Mouse (Mus musculus): Measurements from ENCODE around the gene Cavin4.
"Not testable (repeated sequence)": the region's sequence is repeated elsewhere in the genome, so short reads cannot be mapped to it uniquely, and the experiment has no call there.

Cavin4 gene

DNA sequence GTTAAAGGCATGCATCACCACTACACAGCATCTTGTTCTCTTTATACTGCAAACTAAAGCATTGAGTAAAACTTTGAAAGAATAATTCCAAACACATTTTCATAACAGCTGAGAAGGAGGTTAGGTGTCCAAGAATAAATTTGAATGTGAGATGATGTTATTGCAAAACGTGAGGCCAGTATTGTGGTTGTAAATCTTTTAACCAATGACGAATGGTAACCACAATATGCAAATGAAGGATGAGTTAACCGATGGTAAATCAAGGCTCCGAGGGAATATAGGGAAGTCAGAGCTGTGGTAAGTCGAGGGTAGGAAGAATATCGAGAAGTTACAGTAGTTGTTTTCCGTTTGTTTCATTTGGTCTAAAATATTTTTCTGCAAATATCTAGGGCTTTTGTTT lies 11.1 kb downstream of the Cavin4 start:
- DNase-seq: no peak

DNA sequence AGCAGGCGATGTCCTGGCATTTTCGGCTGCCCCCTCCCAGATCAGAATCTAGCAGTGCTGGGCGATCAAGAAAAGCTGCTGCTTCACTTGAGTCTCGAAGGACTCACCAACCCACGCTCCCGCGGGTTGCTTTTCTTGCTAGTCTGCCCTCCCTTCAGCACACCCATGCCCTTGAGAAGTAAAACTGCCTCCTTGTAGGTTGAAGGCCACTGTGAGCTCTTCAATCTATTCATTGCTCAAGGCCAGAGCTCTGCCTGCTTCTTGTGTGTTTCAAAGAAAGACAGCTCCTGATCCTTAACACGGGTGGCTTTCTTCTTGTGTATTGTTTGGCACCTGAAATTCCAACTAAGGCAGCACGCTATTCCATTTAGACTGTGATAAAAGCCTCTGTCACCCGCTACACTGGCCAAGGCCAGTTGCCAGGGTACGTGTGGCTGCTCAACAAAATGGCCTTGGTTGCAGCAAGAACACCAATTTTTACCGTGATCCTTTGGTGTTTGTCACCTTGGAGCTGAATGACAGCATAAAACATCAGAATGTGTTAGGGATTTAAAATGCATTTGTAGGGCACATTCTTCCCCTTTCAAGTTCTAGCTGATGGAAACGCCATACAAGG lies 13.4 kb downstream of the Cavin4 start:
- no peak for DNase-seq

DNA sequence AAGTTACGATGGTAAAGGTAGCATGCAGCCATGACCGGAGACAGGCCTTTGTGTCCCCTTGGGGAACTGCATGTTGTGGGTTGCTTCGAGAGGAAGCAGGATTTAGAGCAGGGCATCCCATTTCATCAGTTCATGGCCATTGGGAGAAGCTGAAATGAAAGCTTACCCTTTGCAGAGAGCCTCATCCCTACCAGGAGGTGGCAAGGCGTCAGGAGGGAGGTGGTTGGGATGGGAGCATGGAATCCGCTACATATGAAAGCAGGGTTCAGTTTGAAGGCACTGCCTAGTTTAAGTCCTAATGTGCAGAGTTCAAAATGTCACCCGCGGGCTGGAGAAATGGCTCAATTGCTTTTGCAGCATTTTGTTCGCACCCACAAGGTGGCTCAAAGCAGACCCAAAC lies 14.0 kb downstream of the Cavin4 start:
- DNase-seq: no peak

DNA sequence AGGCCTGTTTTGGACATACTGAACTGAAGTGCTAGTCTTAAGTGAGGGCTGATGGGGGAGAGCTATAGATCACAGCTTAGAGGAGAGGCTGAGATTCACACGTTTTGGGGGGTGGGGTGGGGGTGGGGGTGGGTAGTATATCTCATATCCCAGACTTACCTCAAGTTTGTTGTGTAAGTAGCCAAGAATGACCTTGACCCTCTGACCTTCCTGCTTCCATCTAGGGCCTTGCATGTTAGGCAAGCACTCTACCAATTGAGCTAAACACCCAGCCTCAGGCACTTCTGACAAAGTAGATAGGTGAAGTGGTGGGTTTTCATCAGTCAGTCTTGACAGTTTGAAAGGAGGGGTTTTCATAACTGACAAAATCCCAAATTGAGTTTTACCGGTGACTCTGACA lies 14.5 kb downstream of the Cavin4 start:
- DNase-seq: no peak

DNA sequence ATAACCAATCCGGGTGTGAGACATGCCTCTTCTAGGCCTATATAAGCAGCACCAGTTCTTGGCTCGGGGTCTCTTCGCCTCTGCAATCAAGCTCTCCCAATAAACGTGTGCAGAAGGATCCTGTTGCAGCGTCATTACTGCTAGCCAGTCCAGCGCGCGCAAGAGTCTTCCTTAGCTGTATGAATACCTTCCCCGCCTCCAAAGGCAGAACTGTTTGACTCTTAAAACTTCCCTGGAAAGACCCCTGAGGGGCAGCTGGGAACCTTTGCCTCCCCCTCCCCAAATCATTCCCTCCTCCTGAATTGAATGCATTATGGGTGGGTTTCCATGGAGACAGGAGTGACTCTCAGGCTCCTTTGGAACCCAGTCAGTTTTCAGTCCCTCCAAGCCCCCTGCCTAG lies 15.5 kb downstream of the Cavin4 start:
- DNase-seq: no peak

DNA sequence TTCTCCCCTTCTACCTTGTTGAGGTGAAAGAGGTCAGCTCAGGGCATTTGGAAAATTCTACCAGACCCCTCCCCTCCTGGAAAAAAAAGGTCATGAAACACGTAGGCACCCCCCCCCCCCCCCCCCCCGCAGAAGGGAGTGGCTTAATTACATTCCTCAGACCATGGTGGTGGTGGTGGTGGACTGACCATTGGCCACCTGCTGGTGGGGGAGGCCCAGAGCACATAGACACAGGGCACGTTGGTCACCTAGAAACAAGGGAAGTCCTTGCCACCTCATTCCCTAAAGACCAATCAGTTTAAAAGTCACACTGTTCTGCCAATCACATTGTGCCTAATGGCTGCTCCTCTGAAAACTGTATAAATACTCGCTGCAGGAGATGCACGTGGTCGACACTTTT lies 16.4 kb downstream of the Cavin4 start:
- DNase-seq: not testable (repeated sequence)

DNA sequence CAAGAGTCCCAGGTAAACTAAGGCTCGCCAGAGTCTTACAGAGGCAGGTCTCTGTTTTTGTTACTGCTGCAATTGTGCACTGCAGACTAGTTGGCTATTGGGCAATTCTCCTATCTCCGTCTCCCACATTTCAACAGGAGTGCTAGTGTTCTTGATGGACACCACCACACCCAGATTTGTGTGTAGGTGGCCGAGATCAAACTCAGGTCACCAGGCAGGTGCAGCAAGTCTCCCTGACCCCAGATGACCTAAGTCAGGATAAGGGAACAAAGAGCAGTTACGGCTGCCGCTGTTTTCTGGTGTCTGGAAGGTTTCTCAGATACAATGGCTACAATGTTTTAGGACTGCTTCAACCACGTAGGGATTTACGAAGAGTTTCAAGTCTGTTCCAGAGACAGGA lies 16.9 kb downstream of the Cavin4 start:
- DNase-seq: peak in 1 of 2 experiments; percentile 25

DNA sequence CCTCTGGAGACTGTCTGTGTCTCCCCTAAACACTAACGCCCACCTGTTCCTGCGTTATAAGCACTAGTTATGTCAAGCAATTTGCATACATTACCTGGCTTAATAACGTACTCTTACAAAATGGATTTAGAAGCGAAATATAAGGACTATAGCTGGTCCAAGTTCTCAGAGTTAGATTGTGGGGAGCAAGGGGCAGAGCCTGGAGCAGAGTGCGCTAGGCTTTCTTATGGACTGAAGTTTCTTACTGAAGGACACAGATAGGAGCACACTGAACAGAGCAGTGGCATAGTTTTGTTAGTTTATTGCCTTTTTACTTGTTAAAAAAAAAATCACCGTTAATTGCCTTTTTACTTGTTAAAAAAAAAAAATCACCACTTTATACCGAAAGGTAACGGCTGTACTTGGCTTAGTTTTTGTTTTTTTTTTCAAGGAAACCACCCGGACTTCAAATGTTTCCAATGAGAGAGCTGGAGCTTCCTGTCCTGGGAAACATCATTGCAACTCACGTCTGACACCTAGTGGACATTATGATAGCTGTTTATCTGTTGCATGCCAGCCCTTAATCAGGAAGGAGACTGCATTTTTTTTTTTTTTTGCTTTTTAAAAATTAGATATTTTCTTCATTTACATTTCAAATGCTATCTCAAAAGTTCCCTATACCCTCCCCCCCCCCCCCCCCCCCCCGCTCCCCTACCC lies 17.5 kb downstream of the Cavin4 start:
- DNase-seq: peak in 1 of 2 experiments; percentile 47

DNA sequence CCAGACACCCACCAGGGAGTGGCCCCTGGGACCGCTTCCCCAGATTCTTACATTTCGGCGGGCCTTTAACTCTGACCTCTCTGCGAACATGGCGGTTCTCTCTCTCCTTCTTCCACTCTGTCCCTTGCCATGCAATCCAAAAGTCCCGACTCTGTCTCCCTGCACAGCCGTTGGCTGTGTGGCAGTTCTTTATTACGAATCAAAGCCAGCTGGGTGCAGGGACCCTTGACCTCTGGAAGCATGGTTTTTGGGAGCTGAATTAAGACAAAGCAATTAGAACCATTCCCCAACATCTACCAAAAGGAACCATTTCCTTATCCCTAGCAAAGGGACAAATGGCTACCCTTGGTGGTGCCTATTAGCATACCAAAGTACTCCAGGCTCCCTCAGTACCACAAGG lies 19.8 kb downstream of the Cavin4 start:
- no peak for DNase-seq

DNA sequence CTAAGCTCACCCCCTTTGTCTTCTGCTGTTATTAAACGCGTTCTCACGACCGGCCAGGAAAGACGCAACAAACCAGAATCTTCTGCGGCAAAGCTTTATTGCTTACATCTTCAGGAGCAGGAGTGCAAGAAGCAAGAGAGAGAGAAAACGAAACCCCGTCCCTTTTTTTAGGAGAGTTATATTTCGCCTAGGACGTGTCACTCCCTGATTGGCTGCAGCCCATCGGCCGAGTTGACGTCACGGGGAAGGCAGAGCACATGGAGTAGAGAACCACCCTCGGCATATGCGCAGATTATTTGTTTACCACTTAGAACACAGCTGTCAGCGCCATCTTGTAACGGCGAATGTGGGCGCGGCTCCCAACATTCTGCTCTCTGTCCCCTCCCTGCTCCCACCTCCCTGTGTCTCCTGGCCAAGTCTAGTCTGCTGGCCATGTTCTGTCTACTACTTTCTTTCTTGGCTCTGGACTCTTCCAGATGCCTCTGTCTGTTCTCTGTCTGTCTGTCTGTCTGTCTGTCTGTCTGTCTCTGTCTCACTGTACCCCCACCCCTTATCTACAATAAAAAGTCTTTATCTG lies 20.4 kb downstream of the Cavin4 start:
- DNase-seq: not testable (repeated sequence)

DNA sequence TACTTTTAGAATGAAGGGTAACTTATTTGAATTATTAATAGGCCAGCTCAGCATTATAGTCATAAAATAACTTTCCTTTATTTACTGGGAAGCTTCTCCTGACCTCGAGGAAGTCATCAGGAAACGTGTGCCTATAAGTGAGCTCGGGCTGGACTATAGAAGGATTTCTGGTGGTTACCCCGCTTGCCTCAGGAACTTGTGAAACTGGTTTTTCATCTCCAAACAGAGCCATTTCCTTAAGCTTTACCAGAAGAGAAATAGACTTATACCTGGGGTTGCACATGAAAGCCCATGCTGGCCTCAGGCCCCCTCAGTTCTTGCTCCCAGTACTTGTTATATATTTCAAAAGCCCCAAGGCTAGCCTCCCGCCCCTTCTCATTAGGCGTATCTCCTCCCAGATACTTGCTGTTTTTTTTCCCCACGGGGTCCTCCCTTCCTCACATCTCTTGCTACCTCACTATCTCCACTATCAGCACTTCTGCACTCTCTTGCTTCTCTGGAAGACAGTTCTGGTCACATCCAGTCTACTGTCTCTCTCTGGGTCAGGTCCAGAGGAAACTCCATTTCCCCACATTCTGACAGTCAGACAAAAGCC lies 21.4 kb downstream of the Cavin4 start:
- no peak for DNase-seq

DNA sequence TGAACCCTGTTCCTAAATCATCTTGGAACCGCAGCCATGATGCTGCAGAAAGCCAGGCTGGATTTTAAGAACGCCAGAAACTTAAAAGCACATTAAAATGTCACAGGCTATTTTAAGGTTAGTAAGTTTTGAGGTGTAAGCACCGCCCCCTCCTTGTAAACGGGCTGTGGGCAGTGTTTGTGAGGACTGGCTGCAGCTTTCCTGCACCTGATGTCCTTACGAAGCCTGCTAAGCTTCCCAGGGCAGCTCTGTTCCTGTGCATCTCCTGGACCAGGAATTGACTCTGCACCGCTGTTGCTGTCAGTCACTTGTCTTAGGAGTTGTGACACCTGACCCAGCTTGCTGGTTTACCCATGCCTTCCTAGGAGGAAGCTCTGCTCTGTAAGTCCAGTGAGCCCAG lies 24.8 kb downstream of the Cavin4 start:
- no peak for DNase-seq

DNA sequence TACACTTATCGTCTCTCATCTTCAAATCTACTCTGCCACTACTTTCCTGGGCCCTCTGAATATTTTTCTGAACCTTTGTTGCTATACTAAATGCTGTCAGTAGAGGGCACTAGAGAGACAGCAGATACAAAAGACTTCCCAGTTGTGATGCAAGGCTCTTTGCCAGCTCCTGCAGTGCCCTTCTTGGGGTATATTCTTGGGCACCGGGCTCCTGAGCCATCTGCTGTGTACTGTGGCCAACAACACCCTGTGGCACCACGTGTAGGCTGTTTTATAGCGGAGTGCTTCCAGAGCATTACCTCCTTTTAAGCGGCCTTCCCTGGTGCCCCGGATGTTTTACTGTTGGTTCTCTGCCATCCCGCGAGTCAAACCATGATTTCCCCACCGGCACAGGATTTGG lies 27.3 kb downstream of the Cavin4 start:
- peak in 1 of 2 experiments; percentile 17 for DNase-seq

DNA sequence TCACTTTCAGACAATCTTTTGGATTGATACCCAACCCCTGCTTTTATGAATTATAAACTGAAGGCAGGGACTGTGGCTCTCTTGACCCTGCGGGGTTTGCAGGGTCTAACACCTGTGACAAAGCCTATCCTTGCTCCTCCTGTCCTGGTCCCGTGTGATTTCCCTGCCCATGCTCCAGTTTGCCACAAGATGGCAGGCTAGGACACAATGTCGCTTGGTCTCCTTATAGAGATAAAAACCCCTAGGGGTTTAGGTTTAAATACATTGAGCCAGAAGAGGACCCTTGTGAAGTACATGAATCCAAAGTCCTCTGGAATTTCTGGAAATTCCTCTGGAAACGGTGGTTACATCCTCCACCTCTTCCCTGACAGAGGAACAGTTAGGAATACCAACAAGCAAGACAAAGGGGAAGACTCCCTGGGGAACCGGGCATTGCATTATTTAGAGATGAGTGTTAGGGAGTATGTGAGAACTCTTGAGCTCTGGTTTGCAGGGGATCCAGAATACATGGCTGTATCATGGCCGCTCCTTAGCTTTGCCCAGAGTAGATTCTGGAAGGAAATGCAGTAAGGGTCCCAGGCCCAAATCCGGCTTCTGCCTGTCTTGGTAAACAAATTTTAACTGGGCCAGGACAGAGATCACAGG lies 28.6 kb downstream of the Cavin4 start:
- DNase-seq: peak in 1 of 2 experiments; percentile 14

DNA sequence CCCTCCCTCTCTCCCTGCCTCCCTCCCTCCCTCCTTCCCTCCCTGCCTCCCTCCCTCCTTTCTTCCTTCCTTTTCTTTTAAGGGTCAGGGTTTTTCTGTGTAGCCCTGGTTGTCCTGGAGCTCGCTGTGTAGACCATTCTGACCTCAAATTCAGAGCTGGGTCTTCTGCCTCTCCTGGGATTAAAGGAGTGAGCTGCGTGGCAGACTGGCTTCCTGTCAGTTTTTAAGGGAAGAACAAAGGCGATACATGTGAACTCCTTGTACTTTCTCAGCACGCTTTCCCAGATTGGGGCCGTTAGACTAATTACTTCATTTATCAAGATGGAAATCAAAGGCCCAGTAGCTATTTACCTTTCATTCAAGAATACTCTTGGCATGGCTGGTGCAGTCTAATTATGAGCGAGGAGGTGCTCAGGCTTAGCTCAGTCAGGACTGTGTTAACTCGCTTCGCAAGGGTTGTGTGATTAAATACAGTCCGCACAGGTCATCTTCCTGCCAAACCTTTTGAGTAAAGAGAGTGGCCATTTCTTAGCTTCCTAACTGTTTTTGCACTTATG lies 29.5 kb downstream of the Cavin4 start:
- DNase-seq: no peak

DNA sequence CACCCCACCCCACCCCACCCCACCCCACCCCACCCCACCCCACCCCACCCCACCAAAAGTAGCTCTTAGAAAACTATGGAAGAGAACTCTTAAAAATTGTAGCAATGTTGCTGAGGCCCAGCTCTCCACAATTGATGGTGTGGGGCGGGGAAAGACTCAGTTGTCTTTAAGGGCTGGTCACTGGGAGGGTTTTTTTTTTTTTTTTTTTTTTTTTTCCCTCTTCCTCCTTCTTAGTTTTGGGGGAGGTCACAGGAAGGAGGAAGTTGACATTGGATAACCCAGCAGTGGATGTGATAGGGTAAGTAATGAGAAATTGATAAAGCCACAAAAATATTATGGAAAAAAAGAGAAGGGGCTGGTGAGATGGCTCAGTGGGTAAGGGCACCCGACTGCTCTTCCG lies 33.4 kb downstream of the Cavin4 start:
- no peak for DNase-seq

DNA sequence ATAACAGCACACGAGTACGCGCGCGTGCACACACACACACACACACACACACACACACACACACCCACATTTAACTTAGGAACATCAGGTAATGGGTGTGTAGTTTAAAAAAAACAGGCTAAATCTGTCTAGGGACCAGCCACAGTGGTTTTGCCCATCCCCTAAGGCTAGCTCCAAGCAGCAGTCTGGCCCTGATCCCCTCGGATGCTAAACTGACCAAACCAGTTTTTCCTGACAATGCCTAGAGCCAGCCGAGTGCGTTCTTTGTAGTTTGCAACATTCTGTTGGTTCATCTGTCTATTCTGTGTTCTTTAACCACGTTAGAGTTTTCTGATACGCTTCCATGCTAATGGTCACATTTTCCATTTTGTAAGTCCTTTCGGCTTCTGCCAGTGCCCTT lies 34.0 kb downstream of the Cavin4 start:
- no peak for DNase-seq

DNA sequence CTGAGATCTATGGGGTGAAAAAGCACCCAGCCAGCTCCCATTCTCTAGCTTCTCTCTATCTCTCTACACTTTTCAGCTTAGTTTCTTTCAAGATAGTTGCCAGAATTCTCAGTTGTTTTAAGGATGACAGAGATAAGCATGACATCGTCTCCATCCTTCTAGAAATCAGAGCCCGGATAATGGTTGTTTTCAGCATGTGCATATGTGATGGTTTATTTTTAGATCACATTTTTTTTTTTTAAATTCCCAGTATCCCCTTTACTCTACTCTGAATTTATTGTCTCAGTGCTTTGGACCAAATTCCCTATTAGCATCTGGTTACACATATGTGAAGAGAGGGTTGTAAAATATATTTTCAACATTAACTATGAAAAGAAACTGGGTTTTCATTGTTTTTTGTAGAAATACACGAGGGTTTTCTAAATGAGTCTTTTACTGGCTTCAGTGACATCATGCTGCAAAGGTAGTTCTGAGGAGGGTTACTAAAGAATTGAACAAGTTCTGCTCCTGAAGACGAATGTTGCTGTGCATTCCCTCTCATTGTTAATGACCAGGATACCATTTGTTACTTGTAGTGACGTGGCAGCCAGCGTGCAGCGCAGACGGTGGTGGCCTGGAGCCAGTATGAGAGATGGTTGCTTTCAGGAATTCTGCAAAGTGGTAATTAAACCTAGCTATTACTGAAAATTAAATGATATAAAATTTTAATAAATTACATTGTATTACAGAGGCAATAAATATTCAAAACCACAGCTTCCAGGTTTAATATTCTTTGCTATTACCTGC lies 52.7 kb downstream of the Cavin4 start:
- no peak for DNase-seq

DNA sequence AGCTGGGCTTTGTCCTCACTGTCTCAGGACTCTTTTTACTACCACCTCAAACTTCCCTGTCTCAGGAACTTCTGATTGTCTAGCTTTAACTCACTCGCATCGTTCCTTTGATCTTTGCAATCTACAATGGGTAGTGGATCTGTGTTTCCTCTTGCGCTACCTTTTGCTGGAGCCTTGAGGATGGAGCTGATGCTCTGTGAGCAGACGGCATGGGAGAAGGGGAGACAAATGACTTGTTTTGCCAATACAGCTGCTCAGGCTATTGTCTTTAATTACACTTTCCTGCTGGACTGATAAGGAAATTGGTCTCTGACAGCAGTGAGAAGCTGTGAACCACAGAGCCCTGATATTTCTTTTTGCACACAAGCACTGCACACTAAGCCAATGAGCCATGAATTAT lies 53.5 kb downstream of the Cavin4 start:
- no peak for DNase-seq
